Mouse (Mus musculus) layer of hippocampus, adult 2 months (tissue): ENCODE data around the gene Gm20708. TPM values are rescaled to one million over a fixed set of nuclear protein-coding genes. Genes with fewer than 3 reads are reported as not detected.
"Not testable (repeated sequence)": the region's sequence is repeated elsewhere in the genome, so short reads cannot be mapped to it uniquely, and the experiment has no call there.

Experiments used
- DNase-seq, 2 experiments: peaks; one replicate each; pipeline ENCODE4 v3.0.0; 2022; ENCODE audit warnings: low spot score in 2 of 2
- H3K27ac ChIP-seq: fragments of 200-600 bp; 2 replicates; pipeline ENCODE4 v1.8.1; 2022
- H3K4me3 ChIP-seq: fragments of 200-600 bp; 2 replicates; pipeline ENCODE4 v1.8.1; 2022; ENCODE audit warnings: mild to moderate bottlenecking
- CTCF ChIP-seq: fragments of 200-600 bp; conservative IDR thresholded peaks from 2 replicates; pipeline ENCODE4 v1.8.1; 2022; ENCODE audit warnings: antibody characterized with exemption, mild to moderate bottlenecking, moderate library complexity
- total RNA-seq, 2 experiments: library from RNA; stranded (reverse); gene quantifications; 2 replicates each; pipeline ENCODE4 v1.2.3; 2021

Gene Gm20708
- total RNA-seq, 2 experiments from 2014 or later, result 1.6 to 1.7 TPM

DNA sequence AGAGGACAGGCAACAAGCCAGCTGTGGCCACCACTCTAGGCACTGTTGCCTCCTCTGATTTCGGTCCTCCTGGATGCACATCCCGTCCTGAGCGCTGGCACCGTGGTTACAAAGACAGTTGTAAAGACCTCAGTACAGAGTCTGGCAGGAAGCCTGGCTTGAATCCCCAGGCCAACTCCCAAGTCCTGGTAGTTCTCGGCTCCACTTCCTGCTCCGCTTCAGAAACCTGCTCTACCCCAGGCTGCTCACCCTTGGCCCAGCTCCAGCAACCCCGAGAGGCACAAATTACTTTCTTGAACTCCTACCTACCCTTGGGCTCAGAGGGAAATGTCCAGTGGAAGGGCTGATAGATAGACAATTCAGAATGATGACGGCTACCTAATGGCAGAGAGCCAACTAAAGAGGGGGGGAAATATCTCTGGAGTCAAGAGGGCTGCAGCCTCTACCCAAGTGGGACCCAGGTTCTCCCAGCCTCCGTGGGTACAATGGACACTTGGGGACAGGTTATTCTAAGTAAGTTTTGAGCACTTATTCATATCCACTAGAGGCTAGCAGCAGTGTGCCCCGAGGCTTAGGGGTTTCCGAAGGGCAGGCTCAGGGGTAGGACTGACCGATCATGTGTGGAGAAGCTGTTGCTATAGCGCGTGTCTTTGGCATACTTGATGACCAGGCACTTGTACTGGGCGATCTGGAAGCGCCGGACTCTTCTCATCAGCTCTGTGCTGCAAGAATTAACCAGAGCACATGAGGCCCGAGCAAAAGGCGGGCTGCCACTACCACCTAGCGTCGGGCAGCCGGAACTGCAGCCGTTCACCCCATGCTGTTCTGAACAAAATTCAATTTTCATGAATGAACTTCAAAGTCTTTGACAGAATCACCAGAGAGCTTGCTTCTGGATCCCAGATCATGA lies 14.8 kb downstream of the Gm20708 start:
- H3K4me3 ChIP-seq, result peak overlapping the region; percentile 36
- TF ChIP-seq CTCF, result peak; percentile 97
- no peak overlapping the region for H3K27ac ChIP-seq
- DNase-seq, result peak; percentile 69 to 79

DNA sequence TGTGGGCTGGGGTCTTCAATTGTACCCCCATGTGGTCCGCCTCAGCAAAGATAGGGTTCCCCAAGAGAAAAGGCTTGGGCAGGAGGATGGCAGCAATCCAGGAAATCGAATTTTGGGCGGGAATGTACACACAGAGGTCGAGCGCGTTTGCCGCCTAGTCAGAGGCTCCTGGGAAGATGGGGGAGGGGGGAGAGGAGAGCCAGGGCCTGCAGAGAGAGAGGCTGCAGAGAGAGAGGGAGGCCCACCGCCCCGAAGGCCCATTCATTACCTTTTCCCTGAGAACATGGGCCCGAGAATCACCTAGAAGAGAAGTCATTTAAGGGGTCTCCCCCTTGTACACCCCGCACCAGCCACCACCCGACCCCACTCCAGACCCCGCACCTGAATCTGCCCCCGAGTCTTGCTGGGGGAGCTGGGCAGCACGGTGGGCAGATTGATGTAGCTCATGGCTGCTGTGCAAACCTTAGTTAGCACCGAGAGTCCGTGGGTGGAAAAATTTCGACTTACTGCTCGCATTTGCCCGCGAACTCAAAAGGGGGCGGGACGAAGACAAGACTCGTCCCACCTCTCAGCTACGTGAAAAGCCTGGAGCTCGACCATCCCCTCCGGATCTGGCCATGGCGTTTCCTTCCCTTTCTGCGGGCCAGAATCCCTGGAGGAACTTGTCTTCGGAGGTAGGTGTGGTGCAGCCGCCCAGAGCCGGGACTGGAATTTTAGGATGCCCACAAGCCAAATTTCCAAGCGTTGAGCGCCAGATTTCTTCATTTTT lies 16.0 kb downstream of the Gm20708 start, which contains the start of the genes Afmid and Tk1:
Gene Afmid (plus strand): TSS at position 592 of the 769 bp plus-strand sequence.
Gene Tk1 (minus strand): TSS at position 760 of the 769 bp plus-strand sequence.
- Histone ChIP-seq H3K4me3 (peak within 1 kb of the TSS; percentile 28), H3K27ac (no peak within 1 kb of the TSS)
- no peak for TF ChIP-seq CTCF
- no peak for DNase-seq

DNA sequence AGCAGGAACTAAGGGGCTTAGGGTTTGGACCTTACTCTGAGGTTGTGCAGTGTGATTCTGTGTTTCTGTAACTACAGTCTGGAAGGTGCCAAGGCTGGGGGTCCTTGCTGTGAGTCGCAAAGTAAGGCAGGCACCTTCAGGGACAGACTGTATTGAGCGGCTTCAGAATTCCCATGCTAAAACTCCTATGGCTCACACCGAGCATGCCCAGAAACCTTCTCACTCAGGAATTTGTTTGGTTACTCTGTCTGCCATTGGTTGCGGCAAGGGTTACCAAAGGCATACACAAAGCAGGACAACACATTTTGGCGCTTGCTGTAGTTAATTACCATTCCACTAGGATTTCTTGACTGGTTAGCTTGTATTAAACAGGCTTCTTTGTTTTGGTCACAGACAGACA lies 16.7 kb downstream of the Gm20708 start:
- H3K27ac ChIP-seq, result no peak overlapping the region
- H3K4me3 ChIP-seq, result peak overlapping the region; percentile 28; the same call in 1 of the 2 replicates
- no peak for TF ChIP-seq CTCF

DNA sequence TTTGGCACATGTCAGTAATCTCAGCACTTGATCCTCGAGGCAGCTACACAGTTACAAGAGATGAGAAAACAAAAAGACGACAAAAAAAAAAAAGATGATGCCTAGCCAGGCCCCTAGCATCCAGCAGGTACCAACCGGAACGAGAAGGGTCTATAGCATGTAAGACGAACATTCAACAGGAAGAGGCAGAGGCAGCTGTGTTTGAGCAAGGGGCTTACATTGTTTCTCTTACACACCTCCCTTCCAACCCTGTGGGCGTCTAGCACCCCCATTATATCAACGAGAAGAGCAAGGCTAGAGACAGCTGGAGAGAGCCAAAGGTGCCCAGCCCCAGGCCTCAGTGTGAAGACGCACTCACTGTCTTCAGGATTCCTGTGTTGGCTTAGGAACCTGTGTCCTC lies 17.4 kb downstream of the Gm20708 start:
- TF ChIP-seq CTCF, result no peak
- no peak for DNase-seq
- no peak overlapping the region for H3K27ac ChIP-seq
- no peak overlapping the region for H3K4me3 ChIP-seq

More for the DNA sequence above, 16.7 kb downstream of the Gm20708 start:
- no peak for DNase-seq

DNA sequence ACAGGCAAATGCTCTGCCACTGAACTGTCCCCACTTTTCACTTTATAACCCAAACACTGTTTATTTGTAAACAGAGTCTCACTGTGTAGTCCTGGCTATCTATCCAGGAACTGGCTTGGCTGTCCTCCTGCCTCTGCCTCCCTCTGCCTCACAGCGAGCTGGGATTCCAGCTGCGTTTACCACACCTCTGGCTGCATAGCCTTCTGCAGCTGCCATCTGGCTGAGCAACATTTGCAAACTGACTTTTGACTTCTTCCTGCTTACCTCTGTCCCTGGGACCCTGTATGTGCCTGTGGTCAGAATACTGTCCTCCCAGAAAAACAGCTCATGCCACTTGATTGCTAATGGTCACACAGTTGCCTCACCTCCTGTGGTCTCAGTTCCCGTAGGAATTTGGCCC lies 17.9 kb downstream of the Gm20708 start:
- TF ChIP-seq CTCF, result no peak
- no peak overlapping the region for H3K27ac ChIP-seq
- H3K4me3 ChIP-seq, result no peak overlapping the region
- DNase-seq, result no peak

DNA sequence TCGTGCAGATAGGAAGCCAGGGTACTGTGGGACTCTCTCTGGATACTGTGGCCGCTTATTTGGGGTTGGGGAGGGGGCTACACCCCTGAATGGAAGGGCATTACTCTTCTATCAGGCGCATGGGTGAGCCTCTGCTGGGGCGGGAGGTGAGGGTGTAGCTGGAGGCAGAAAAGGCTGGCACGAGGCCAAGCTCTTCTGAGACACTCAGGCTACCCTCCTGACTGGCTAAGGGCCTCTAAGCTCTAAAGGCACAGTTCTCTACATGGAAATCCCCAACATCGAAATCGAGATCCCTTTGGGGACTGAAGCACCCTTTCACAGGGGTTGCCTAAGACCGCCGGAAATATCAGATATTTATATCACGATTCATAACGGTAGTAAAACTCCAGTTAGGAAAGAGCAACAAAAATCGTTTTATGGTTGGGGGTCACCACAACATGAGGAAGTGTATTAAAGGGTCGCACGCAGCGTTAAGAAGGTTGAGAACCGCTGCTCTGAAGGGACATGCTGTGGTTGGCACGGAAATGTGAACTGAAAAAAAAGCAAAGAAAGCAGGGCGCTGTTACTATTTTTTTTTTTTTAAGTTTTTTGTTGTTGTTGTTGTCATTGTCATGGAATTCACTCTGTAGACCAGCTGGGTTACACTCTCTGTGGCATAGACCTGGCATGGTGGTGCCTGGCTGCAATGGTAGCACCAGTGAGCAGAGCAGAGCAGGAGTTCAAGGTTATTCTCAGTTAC lies 18.9 kb downstream of the Gm20708 start:
- no peak for TF ChIP-seq CTCF
- Histone ChIP-seq H3K4me3 (no peak overlapping the region), H3K27ac (peak overlapping the region; percentile 47)
- DNase-seq, result no peak

DNA sequence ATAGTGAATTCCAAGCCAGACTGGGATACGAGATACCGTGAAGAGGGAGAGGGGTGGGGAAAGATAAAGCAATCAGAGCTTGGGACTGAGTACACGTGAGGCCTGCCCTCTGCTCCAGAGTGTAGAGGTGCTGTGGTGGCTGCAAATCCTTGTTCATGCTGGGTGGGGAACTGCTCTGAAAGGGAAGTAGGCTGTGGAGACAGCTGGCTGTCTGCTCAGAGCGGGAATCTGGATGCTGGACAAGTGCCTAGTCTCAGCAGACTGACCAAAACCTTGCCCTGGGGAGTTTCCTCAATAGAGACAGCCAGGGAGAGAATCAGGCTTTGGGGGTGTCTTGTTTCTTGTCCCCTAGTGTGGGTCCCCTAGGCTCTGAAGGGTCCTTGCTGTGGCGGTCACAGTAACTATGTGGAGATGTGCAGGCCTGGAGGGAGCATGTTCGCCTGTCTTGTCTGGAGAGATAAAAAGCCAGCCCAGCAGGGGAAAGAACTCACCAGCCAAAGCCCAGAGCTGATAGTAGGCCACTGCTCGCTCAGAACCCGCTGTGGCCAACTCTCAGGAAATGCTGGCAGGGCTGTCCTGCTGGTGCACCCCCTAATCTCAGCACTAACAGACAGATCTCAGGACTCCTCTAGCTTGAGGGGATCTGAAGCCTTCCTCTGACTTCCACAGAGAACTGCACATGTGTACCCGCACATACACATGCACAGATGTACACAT lies 19.6 kb downstream of the Gm20708 start:
- no peak for TF ChIP-seq CTCF
- Histone ChIP-seq H3K27ac (peak overlapping the region; percentile 47), H3K4me3 (no peak overlapping the region)
- no peak for DNase-seq

DNA sequence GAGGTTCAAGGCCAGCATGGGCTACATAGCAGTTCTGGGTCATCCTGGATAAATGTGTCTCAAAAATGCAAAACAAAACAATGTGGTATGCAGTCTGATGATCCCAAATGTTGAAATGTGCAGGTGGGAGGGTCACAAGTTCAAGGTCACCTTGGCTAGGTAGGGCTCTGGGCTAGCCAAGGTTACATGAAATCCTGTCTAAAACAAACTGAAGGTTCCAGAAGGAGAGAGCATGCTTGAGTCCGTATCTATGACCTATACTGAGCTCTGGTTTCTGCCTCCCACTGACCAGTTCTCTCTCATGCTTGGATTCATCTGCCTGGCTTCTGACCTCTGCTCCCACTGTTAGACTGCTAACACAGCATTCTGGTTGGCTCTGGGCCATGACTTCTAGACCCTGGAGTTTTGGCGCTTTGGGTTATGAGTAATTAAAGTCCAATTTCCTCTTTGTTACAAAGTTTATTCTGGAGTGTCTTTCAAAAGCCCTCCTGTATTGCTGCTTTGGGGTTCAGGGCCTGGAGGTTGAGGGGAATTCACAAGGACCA lies 20.3 kb downstream of the Gm20708 start:
- H3K27ac ChIP-seq, result peak overlapping the region; percentile 47; the same call in 1 of the 2 replicates
- TF ChIP-seq CTCF, result no peak
- DNase-seq, result no peak
- H3K4me3 ChIP-seq, result no peak overlapping the region

DNA sequence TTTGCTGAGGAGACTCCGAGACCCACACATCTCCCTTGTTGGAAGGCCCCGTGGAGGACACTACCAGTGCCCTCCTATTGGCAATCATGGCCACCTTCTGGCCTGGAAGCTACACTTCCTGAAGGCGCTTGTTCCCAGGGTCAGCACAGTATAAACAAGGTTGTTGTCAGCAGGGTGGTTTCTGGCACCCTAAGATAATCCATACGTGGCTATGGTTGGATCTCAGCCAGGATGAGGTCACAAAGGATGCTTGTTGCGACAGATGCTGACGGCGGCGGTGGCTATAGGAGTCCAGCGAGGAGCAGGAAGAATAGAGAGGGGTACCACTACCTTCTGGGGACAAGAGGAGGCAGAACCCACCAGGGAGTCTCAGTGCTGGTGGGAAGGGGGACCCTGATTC lies 20.9 kb downstream of the Gm20708 start:
- Histone ChIP-seq H3K4me3 (no peak overlapping the region), H3K27ac (no peak overlapping the region)
- DNase-seq, result no peak
- TF ChIP-seq CTCF, result no peak

DNA sequence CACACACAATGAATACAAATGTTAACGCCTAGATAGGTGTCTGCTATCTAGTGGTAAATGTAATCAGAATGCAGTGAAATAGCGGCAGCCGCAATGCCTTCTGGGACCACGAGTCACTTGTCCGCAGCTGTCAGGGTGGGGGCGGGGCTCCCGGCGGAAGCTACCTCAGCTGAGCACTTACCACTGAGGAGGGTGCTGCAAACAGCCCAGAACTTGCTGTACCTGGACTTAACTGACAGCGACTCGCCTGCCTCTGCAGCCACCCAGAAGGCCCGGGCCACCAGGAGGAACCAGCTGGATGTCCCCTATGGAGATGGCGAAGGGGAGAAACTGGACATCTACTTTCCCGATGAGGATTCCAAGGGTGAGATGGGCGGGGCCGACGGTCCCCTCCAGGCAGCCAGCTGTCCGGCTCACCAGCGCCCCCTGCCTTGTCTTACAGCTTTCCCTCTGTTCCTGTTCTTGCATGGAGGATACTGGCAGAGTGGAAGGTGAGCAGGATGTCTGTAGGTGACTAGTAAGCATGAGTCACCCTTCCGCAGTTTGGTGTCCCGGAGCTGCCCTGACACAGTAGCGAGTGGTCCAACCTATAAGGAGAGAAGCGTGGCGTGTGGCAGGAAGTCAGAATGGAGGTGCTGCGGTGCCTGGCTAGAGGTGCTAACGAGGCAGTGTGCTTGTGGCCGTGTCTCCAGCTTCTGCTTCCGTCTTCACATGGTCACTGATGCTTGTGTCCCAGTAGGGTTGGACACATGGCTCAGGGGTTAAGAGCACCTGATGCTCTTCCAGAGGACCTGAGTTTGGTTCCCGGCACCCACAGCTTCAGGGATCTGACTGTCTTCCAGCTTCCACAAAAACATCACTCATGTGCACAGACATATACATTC lies 22.9 kb downstream of the Gm20708 start:
- no peak overlapping the region for H3K27ac ChIP-seq

DNA sequence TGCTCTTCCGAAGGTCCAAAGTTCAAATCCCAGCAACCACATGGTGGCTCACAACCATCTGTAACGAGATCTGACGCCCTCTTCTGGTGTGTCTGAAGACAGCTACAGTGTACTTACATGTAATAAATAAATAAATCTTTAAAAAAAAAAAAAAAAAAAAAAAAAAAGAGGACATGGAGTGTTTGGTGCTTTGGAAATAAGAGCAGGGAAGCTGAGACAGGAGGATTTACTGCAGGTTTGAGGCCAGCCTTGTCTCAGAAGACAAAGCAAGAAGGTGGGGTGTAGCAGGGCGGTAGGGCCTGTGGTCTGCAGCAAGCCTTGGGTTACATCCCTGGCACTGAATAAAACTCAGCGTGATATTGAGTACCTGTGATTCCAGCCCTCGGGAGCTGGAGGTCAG lies 24.0 kb downstream of the Gm20708 start:
- not testable (repeated sequence) for H3K4me3 ChIP-seq, DNase-seq, H3K27ac ChIP-seq

More for the DNA sequence above, 22.9 kb downstream of the Gm20708 start:
- TF ChIP-seq CTCF, result peak; percentile 81
- DNase-seq, result peak; percentile 44 to 69
- H3K4me3 ChIP-seq, result peak overlapping the region; percentile 49
